Mouse (Mus musculus) forebrain, postnatal 0 days (tissue): ENCODE measurements around the gene Pdpn. TPM values are rescaled to one million over a fixed set of nuclear protein-coding genes. Genes with fewer than 3 reads are reported as not detected.

Source experiments
- ATAC-seq: fragments of 200-750 bp; cut with Nextera tagmentation; 2 replicates; pipeline ENCODE4 v1.8.0; 2017; ENCODE audit warnings: mild to moderate bottlenecking, moderate library complexity
- DNase-seq: peaks from one replicate; pipeline ENCODE4 v3.0.0-alpha.2; 2015
- H3K27ac ChIP-seq: fragments of 300-500 bp; sonication (generic); 2 replicates; pipeline ENCODE4 v1.5.1; 2014; ENCODE audit warnings: low read depth, mild to moderate bottlenecking, antibody characterized with exemption, low read length, moderate library complexity, mixed read lengths
- H3K27me3 ChIP-seq: fragments of 300-500 bp; sonication (generic); 2 replicates; pipeline ENCODE4 v1.6.1; 2014; ENCODE audit warnings: mild to moderate bottlenecking, low read length, mixed read lengths; ENCODE audit not compliant: insufficient read depth
- H3K36me3 ChIP-seq: fragments of 300-500 bp; sonication (generic); 2 replicates; pipeline ENCODE4 v1.6.1; 2014; ENCODE audit warnings: mild to moderate bottlenecking, moderate library complexity; ENCODE audit not compliant: insufficient read depth
- H3K4me1 ChIP-seq: fragments of 300-500 bp; sonication (generic); 2 replicates; pipeline ENCODE4 v1.6.1; 2014; ENCODE audit warnings: antibody characterized with exemption; ENCODE audit not compliant: insufficient read depth
- H3K4me2 ChIP-seq: fragments of 300-500 bp; sonication (generic); 2 replicates; pipeline ENCODE4 v1.6.1; 2014; ENCODE audit warnings: low read depth, mild to moderate bottlenecking, moderate library complexity
- H3K4me3 ChIP-seq: fragments of 300-500 bp; sonication (generic); 2 replicates; pipeline ENCODE4 v1.5.1; 2014; ENCODE audit warnings: low read depth, low read length, mixed read lengths
- H3K9ac ChIP-seq: fragments of 300-500 bp; sonication (generic); 2 replicates; pipeline ENCODE4 v1.6.1; 2014; ENCODE audit warnings: mild to moderate bottlenecking
- H3K9me3 ChIP-seq: fragments of 300-500 bp; sonication (generic); 2 replicates; pipeline ENCODE4 v1.6.1; 2016; ENCODE audit warnings: low read length
- CTCF ChIP-seq: sonication (generic); IDR thresholded peaks from 2 replicates; pipeline ENCODE4 v1.5.1; 2016; ENCODE audit warnings: antibody characterized with exemption, control low read depth, low read depth
- WGBS: fragments of 180-500 bp; shearing (Covaris S2); extraction: QIAGEN DNeasy Blood & Tissue Kit; methylation state at CpG from one replicate; pipeline ENCODE4 v1.1.7; 2014; 5-methylcytosine and 5-hydroxymethylcytosine counted together
- polyA plus RNA-seq: library from polyadenylated mRNA; unstranded; fragments of >200 nt; fragmentation: Nextera tagmentation; extraction: Ambion mirVana; gene quantifications from 2 replicates; pipeline ENCODE4 v1.2.1, GENCODE M21; 2015
- total RNA-seq: library from RNA; depleted of rRNA; stranded (reverse); fragments of >200 nt; gene quantifications from 2 replicates; pipeline ENCODE4 v1.2.3, GENCODE M21; 2014

Pdpn gene
- total and polyA plus RNA-seq, 2 experiments from 2014 or later, result 36.8 to 38.7 TPM

DNA sequence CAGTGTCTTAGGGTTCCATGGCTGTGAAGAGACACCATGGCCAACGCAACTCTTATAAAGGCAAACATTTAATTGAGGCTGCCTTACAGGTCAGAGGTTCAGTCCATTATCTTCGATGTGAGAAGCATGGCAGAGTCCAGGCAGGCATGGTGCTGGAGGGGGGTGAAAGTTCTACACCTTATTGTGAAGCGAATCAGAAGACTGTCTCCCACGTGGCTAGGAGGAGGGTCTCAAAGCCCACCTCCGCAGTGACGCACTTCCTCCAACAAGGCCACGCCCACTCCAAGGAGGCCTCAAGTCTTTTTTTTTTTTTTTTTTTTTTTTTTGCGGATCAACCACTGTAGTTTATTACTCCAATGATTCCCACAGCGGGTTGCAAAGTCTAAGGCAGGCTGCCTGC, 58.1 kb downstream of the Pdpn start:
- no peaks in the 10 kb centered on the region for H3K27me3 ChIP-seq
- TF ChIP-seq CTCF, result no peak
- H3K9me3 ChIP-seq, result no peaks in the 10 kb centered on the region
- no peaks in the 10 kb centered on the region for H3K4me1 ChIP-seq
- H3K9ac ChIP-seq, result no peak overlapping the region
- no peak overlapping the region for H3K4me3 ChIP-seq
- ATAC-seq, result no peak
- no peak overlapping the region for H3K27ac ChIP-seq
- DNase-seq, result no peak
- WGBS, result 81% methylated on average over 9 of the region's 9 CpGs
- H3K36me3 ChIP-seq, result no peaks in the 10 kb centered on the region
- no peak overlapping the region for H3K4me2 ChIP-seq

DNA sequence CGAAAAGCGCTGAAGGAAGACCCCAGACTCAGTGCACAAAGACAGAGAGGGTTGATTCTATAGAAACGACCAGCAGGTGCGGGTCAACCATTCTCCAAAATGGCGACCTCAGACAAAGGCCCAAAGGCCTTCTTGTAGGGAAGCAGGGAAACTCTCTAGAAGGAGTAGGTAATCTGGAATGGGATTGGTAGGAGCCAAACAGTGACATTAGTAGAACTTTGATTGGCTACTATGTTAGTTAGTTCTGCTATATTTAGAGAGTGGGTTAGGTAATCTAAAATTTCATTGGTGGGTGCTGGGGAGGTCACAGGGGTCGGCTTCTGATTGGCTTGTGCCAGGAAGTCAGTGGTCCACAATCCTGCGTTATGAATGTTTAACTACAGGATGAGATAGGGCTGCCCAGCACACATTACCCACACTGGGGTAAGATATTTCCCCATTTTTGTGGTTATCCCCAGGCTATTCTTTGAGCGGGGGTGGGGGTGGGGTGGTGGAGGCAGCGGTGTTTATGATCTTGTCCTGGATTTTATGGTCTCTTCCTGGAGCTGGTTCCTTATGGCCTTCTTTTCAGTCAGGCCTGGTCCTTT, 59.7 kb downstream of the Pdpn start:
- no peak overlapping the region for H3K27ac ChIP-seq
- H3K27me3 ChIP-seq, result no peaks in the 10 kb centered on the region
- DNase-seq, result no peak
- H3K4me1 ChIP-seq, result no peaks in the 10 kb centered on the region
- no peak overlapping the region for H3K4me3 ChIP-seq
- no peak overlapping the region for H3K4me2 ChIP-seq
- no peak for ATAC-seq
- WGBS, result 94% methylated on average over 9 of the region's 9 CpGs
- no peaks in the 10 kb centered on the region for H3K36me3 ChIP-seq
- TF ChIP-seq CTCF, result no peak
- H3K9me3 ChIP-seq, result no peaks in the 10 kb centered on the region
- no peak overlapping the region for H3K9ac ChIP-seq

DNA sequence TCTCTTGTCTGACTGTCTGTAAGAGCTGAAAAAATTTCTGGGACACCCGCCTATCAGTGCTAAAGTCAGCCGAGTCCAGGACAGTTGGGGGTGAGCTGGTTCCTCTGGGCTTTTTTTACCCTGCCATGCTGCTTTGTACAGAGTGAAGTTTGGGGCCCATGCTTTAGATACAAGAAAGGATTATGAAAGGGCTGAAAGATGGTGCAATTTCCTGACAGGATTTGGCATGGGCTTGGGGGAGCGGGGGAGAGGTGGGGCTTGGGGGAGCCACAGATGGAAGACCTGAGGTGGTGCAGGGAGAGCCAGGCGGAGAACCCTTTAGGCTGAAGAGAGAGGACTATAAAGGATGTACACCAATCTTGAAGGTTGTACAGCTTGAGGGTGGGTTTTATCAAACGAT, 60.2 kb downstream of the Pdpn start:
- no peak overlapping the region for H3K27ac ChIP-seq
- TF ChIP-seq CTCF, result no peak
- no peaks in the 10 kb centered on the region for H3K4me1 ChIP-seq
- WGBS, result 92% methylated on average over 5 of the region's 5 CpGs
- no peaks in the 10 kb centered on the region for H3K9me3 ChIP-seq
- H3K27me3 ChIP-seq, result no peaks in the 10 kb centered on the region
- no peak overlapping the region for H3K4me3 ChIP-seq
- H3K4me2 ChIP-seq, result no peak overlapping the region
- no peaks in the 10 kb centered on the region for H3K36me3 ChIP-seq
- no peak for ATAC-seq
- no peak overlapping the region for H3K9ac ChIP-seq
- no peak for DNase-seq

DNA sequence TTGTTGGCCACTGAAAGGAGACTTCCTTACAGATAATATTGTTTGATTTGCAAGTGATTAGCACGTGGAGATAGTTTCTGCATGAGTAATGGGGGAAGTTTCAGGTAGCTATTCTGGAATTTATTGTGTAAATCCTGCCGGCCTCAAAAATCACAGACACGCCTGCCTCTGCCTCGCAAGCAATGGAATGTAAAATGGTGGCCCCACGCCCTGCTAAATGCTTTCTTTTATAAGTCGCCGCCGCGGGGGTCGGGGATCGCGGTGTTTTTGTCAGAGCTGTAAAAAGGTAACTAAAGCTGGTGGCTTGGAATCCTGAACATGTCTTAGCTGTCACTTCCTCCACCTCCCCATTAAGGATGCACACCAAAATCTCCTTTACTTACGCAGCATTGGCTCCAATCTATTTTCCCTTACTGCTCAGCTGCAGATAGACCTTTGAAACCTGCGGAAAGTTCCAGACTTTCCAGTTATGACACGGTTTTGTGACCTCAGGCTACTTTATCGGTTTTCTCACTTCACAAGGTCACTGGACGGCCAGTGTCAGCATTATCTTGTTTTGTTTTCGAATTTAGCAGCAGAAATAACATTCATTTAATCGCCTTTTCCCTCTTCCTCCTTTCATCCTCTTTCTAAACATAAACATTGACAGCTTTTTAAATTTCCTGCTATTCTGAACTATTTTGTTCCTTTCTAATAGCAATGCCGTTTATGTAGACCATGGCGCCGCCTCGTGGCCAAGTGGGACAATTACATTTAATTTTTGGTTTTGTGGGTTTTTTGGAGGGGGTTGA, 60.9 kb downstream of the Pdpn start:
- no peak overlapping the region for H3K4me3 ChIP-seq
- H3K27me3 ChIP-seq, result no peaks in the 10 kb centered on the region
- no peaks in the 10 kb centered on the region for H3K4me1 ChIP-seq
- H3K9me3 ChIP-seq, result no peaks in the 10 kb centered on the region
- no peak overlapping the region for H3K27ac ChIP-seq
- 30% methylated on average over 23 of the region's 23 CpGs for WGBS
- H3K36me3 ChIP-seq, result no peaks in the 10 kb centered on the region
- no peak for ATAC-seq
- 0 out of 2 replicates have a peak overlapping the region, but pooled peaks have one; percentile 10 for H3K4me2 ChIP-seq
- peak; percentile 80 for TF ChIP-seq CTCF
- DNase-seq, result peak; percentile 73
- H3K9ac ChIP-seq, result no peak overlapping the region

DNA sequence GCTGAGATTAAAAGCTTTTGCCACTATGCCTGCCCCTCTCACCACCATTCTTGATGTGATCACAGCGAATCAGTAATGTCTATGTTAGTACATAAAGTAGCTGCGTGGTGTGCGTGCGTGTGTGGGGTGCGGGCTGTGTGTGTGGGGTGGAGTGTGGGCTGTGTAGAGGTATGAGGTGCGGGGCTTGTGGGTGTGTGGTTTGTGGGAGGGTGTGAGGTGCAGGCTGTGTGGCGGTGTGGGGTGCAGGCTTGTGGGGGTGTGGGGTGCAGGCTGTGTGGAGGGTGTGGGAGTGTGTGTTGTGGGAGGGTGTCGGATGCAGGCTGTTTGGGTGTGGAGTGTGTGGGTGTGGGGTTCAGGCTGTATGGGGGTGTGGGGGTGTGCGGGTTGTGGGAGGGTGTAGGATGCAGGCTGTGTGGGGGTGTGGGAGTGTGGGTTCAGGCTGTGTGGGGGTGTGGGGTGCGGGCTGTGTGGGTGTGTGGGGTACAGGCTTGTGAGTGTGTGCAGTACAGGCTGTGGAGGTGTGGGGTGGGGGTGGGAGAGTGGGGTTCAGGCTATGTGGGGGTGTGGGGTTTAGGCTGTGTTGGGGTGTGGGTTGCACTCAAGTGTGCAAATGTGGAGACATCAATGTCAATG, 67.5 kb downstream of the Pdpn start:
- Histone ChIP-seq H3K9ac (no peak overlapping the region), H3K27ac (no peak overlapping the region), H3K36me3 (no peaks in the 10 kb centered on the region), H3K9me3 (no peaks in the 10 kb centered on the region), H3K4me3 (no peak overlapping the region), H3K27me3 (no peaks in the 10 kb centered on the region), H3K4me2 (no peak overlapping the region), H3K4me1 (no peaks in the 10 kb centered on the region)
- 93% methylated on average over 10 of the region's 10 CpGs for WGBS
- TF ChIP-seq CTCF, result no peak
- no peak for DNase-seq
- 0 out of 2 replicates have a peak, but pooled peaks have one; percentile 10 for ATAC-seq

DNA sequence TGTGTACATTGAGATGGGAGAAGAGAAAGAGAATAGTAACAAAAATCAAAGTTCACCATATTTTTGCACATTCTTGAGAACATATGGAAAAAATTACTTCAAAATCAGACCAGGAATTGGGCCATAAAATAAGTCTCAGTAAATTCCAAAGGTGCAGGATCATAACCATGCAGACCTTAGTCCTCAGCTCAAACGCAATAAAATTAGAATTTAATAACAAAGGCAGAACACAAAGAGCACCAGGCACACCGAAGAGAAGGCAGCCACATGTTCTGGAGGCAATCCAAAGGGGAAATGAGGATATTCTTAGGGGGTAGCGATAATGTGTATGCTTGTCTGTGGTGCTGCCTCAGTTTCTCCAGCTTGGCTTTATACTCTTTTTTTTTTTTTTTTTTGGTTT, 68.3 kb downstream of the Pdpn start:
- Histone ChIP-seq H3K4me2 (no peak overlapping the region), H3K27ac (no peak overlapping the region), H3K9me3 (no peaks in the 10 kb centered on the region), H3K27me3 (no peaks in the 10 kb centered on the region), H3K4me3 (no peak overlapping the region), H3K9ac (no peak overlapping the region), H3K36me3 (no peaks in the 10 kb centered on the region), H3K4me1 (no peaks in the 10 kb centered on the region)
- ATAC-seq (no peak), DNase-seq (no peak)
- WGBS, result 72% methylated on average over 3 of the region's 3 CpGs
- TF ChIP-seq CTCF, result no peak

DNA sequence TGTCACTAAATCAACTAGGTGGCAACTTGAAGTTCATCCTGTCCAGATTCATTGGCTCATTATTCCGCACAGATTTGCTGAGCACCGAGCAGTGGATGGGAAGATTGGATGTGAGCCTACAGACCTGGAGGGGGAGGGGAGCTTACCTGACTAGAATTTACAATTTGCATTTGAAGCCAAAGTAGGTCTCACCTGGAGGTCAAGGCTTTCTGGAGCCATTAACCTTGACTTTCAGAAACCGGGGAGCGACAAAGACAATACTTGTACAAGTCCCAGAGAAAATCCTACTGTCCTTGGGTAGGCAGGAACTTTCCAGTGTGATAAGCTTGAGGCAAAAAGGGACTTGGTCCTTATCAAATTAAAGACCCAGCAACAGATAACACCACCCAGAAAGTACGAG, 71.4 kb downstream of the Pdpn start:
- 65% methylated on average over 5 of the region's 5 CpGs for WGBS
- Histone ChIP-seq H3K27me3 (no peaks in the 10 kb centered on the region), H3K4me2 (no peak overlapping the region), H3K4me3 (no peak overlapping the region), H3K27ac (no peak overlapping the region), H3K36me3 (no peaks in the 10 kb centered on the region), H3K4me1 (no peaks in the 10 kb centered on the region), H3K9ac (no peak overlapping the region), H3K9me3 (no peaks in the 10 kb centered on the region)
- no peak for ATAC-seq
- no peak for TF ChIP-seq CTCF
- no peak for DNase-seq
